Mouse (Mus musculus) kidney, postnatal 0 days (tissue): ENCODE data around the gene H2-Oa. TPM values are rescaled to one million over a fixed set of nuclear protein-coding genes. Genes with fewer than 3 reads are reported as not detected.

Experiments
- ATAC-seq: fragments of 200-750 bp; cut with Nextera tagmentation; replicated peaks from 2 replicates; pipeline ENCODE4 v1.8.0; 2017; ENCODE audit warnings: low read depth, moderate number of reproducible peaks, moderate TSS enrichment, moderate library complexity; ENCODE audit not compliant: low FRiP score
- DNase-seq: peaks from one replicate; pipeline ENCODE4 v3.0.0-alpha.2; 2016; ENCODE audit warnings: low spot score
- H3K27ac ChIP-seq: fragments of 300-500 bp; sonication (generic); 2 replicates; pipeline ENCODE4 v1.5.1; 2014; ENCODE audit warnings: mild to moderate bottlenecking
- H3K27me3 ChIP-seq: fragments of 300-500 bp; sonication (generic); 2 replicates; pipeline ENCODE4 v1.6.1; 2014; ENCODE audit warnings: low read length, mixed read lengths; ENCODE audit not compliant: insufficient read depth
- H3K36me3 ChIP-seq: fragments of 300-500 bp; sonication (generic); 2 replicates; pipeline ENCODE4 v1.6.1; 2014; ENCODE audit warnings: low read length, mixed read lengths; ENCODE audit not compliant: insufficient read depth
- H3K4me1 ChIP-seq: fragments of 300-500 bp; sonication (generic); replicated peaks from 2 replicates; pipeline ENCODE4 v1.6.1; 2014; ENCODE audit warnings: antibody characterized with exemption, low read length, mixed read lengths; ENCODE audit not compliant: insufficient read depth
- H3K4me2 ChIP-seq: fragments of 300-500 bp; sonication (generic); 2 replicates; pipeline ENCODE4 v1.6.1; 2014; ENCODE audit warnings: mild to moderate bottlenecking, low read length, moderate library complexity, mixed read lengths
- H3K4me3 ChIP-seq: fragments of 300-500 bp; sonication (generic); replicated peaks from 2 replicates; pipeline ENCODE4 v1.5.1; 2014; ENCODE audit warnings: low read depth, low read length
- H3K9ac ChIP-seq: fragments of 300-500 bp; sonication (generic); 2 replicates; pipeline ENCODE4 v1.6.1; 2014; ENCODE audit warnings: low read depth, low read length
- H3K9me3 ChIP-seq: fragments of 300-500 bp; sonication (generic); replicated peaks from 2 replicates; pipeline ENCODE4 v1.6.1; 2016; ENCODE audit warnings: low read length, inconsistent platforms, mixed read lengths
- CTCF ChIP-seq: IDR thresholded peaks from 2 replicates; pipeline ENCODE4 v1.5.1; 2016; ENCODE audit warnings: antibody characterized with exemption, low read depth, mild to moderate bottlenecking, moderate library complexity
- WGBS: fragments of 180-500 bp; shearing (Covaris S2); extraction: QIAGEN DNeasy Blood & Tissue Kit; methylation state at CpG from one replicate; pipeline ENCODE4 v1.1.7; 2014; 5-methylcytosine and 5-hydroxymethylcytosine counted together
- polyA plus RNA-seq: library from polyadenylated mRNA; unstranded; fragments of >200 nt; fragmentation: Nextera tagmentation; extraction: Ambion mirVana; gene quantifications from 2 replicates; pipeline ENCODE4 v1.2.1, GENCODE M21; 2015

H2-Oa gene
- polyA plus RNA-seq, 1 experiment from 2014 or later: 0.95 TPM

DNA sequence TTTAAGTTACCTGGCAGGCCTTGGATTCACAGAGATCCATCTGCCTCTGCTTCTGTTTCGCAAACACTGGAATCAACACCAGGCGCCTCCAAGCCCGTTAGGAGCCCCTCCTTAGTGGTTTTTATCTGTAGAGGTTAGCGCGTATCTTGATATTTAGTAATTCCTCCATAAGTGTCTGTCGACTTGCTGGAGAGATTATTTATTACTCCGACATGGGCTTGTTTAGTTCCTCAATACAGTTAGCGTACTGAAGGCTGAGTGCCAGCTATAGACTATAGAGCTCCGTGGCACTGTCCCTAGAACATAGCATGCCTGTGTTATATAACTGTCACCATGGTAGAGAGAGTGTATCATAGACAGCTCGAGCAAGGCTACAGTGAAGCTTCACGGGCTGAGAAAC lies 4.0 kb upstream of the H2-Oa start:
- Histone ChIP-seq H3K27me3 (no peaks in the 10 kb centered on the region), H3K9me3 (no peaks in the 10 kb centered on the region), H3K27ac (no peak overlapping the region), H3K36me3 (no peaks in the 10 kb centered on the region), H3K4me1 (no peaks in the 10 kb centered on the region), H3K9ac (no peak overlapping the region), H3K4me3 (no peak overlapping the region), H3K4me2 (no peak overlapping the region)
- ATAC-seq (no peak), DNase-seq (no peak)
- TF ChIP-seq CTCF: no peak
- 89% methylated on average over 11 of the region's 11 CpGs for WGBS

DNA sequence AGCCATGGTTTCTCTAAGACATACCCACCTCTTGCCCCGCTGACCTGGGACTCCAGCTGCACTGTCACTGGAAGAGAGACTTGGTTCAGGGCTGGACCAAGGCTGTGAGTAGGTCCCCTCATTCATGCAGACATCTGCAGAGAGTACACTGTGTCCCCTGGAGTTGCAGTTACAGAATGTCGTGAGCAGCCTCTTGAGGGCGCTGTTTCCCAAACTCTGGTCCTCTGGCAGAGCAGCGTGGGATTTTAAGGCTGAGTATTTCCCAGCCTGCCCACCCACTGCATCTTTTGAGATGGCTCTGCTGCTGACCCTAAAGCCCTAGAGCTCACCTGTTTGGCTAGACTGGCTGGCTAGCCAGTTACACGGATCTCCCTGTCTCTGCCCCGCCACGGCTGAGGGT lies 1.2 kb upstream of the H2-Oa start:
- no peak for DNase-seq
- WGBS: 64% methylated on average over 7 of the region's 7 CpGs
- no peaks in the 10 kb centered on the region for H3K27me3 ChIP-seq

GRCm38 (mm10) chr17:34093199-34093874 lies 1.2 kb downstream of the H2-Oa start:
- 27% methylated on average over 7 of the region's 7 CpGs for WGBS
- H3K4me3 ChIP-seq: no peak overlapping the region
- H3K27me3 ChIP-seq: no peaks in the 10 kb centered on the region
- DNase-seq (peak; percentile 80), ATAC-seq (peak; percentile 42; the same call in 1 of the 2 replicates)
- no peak overlapping the region for H3K9ac ChIP-seq
- no peaks in the 10 kb centered on the region for H3K36me3 ChIP-seq
- H3K9me3 ChIP-seq: no peaks in the 10 kb centered on the region
- no peak overlapping the region for H3K27ac ChIP-seq
- TF ChIP-seq CTCF: no peak
- H3K4me2 ChIP-seq: no peak overlapping the region
- no peaks in the 10 kb centered on the region for H3K4me1 ChIP-seq

More for the DNA sequence above, 1.2 kb upstream of the H2-Oa start:
- ATAC-seq: no peak
- Histone ChIP-seq H3K4me2 (no peak overlapping the region), H3K27ac (no peak overlapping the region), H3K9me3 (no peaks in the 10 kb centered on the region), H3K4me1 (no peaks in the 10 kb centered on the region), H3K4me3 (no peak overlapping the region), H3K9ac (no peak overlapping the region), H3K36me3 (no peaks in the 10 kb centered on the region)
- peak; percentile 46 for TF ChIP-seq CTCF

GRCm38 (mm10) chr17:34094283-34095035 lies 2.3 kb downstream of the H2-Oa start:
- TF ChIP-seq CTCF: no peak
- no peak overlapping the region for H3K27ac ChIP-seq
- ATAC-seq (no peak), DNase-seq (no peak)
- no peak overlapping the region for H3K9ac ChIP-seq
- WGBS: 87% methylated on average over 27 of the region's 27 CpGs
- no peaks in the 10 kb centered on the region for H3K9me3 ChIP-seq
- H3K27me3 ChIP-seq: no peaks in the 10 kb centered on the region
- H3K4me1 ChIP-seq: peaks cover under 1% of the 10 kb centered on the region; the same call in 1 of the 2 replicates
- no peak overlapping the region for H3K4me2 ChIP-seq
- H3K4me3 ChIP-seq: no peak overlapping the region
- H3K36me3 ChIP-seq: no peaks in the 10 kb centered on the region

- Histone ChIP-seq H3K27me3 (no peaks in the 10 kb centered on the region), H3K4me2 (no peak overlapping the region), H3K9ac (no peak overlapping the region), H3K4me1 (peaks cover 5% of the 10 kb centered on the region; the same call in 1 of the 2 replicates), H3K4me3 (no peak overlapping the region), H3K36me3 (no peaks in the 10 kb centered on the region), H3K9me3 (no peaks in the 10 kb centered on the region), H3K27ac (no peak overlapping the region)
- WGBS: 69% methylated on average over 3 of the region's 3 CpGs
- DNase-seq: no peak
- no peak for ATAC-seq
- no peak for TF ChIP-seq CTCF
These were observed 4.4 kb downstream of the H2-Oa start for GRCm38 (mm10) chr17:34096497-34097010.

- no peak overlapping the region for H3K9ac ChIP-seq
- H3K4me3 ChIP-seq: no peak overlapping the region
- ATAC-seq (no peak), DNase-seq (no peak)
- TF ChIP-seq CTCF: no peak
- no peaks in the 10 kb centered on the region for H3K36me3 ChIP-seq
- H3K27ac ChIP-seq: no peak overlapping the region
- H3K4me1 ChIP-seq: peaks cover 5% of the 10 kb centered on the region; the same call in 1 of the 2 replicates
- no peak overlapping the region for H3K4me2 ChIP-seq
- H3K9me3 ChIP-seq: no peaks in the 10 kb centered on the region
- 54% methylated on average over 5 of the region's 5 CpGs for WGBS
- H3K27me3 ChIP-seq: no peaks in the 10 kb centered on the region
These were observed 5.1 kb downstream of the H2-Oa start for GRCm38 (mm10) chr17:34097272-34097671.
